Mouse (Mus musculus): ENCODE results near the gene Svbp. TPM values are rescaled to one million over a fixed set of nuclear protein-coding genes. Genes with fewer than 3 reads are reported as not detected.
A peak's percentile ranks its signal among the peaks of the same experiment; 100 is the strongest.

The Svbp gene
- polyA plus RNA-seq, 1 experiment, result not detected

- TF ChIP-seq CTCF (IDR thresholded peaks at IDR 0.05; ENCODE audit: insufficient read depth, low read depth, low read length) (no peak), POLR2A (IDR thresholded peaks at IDR 0.05; ENCODE audit: insufficient read depth, low read depth, low read length) (no peak)
- H3K27ac ChIP-seq (ENCODE audit: insufficient read depth, low read depth, low read length), result no peak overlapping the region
- 87% methylated on average over 4 of the region's 4 CpGs for WGBS
- H3K4me1 ChIP-seq (ENCODE audit: control insufficient read depth, insufficient read depth, low read length), result 0 out of 2 replicates have a peak, but pooled peaks cover 4% of the 10 kb centered on the region
- no peak overlapping the region for H3K4me3 ChIP-seq (ENCODE audit: insufficient read depth, low read depth, low read length)
Observed at GRCm38 (mm10) chr4:119185771-119186170, 9.3 kb upstream of the Svbp start.

- no peak overlapping the region for H3K4me3 ChIP-seq (ENCODE audit: insufficient read depth, low read depth, low read length)
- H3K4me1 ChIP-seq (ENCODE audit: control insufficient read depth, insufficient read depth, low read length), result 0 out of 2 replicates have a peak, but pooled peaks cover 4% of the 10 kb centered on the region
- 53% methylated on average over 11 of the region's 11 CpGs for WGBS
- TF ChIP-seq POLR2A (IDR thresholded peaks at IDR 0.05; ENCODE audit: insufficient read depth, low read depth, low read length) (no peak), CTCF (IDR thresholded peaks at IDR 0.05; ENCODE audit: insufficient read depth, low read depth, low read length) (no peak)
- H3K27ac ChIP-seq (ENCODE audit: insufficient read depth, low read depth, low read length), result no peak overlapping the region
Observed at GRCm38 (mm10) chr4:119188060-119188785, 6.9 kb upstream of the Svbp start.

GRCm38 (mm10) chr4:119189392-119189791 is 5.7 kb upstream of the Svbp start:
- WGBS, result 74% methylated on average over 6 of the region's 6 CpGs
- no peak overlapping the region for H3K27ac ChIP-seq (ENCODE audit: insufficient read depth, low read depth, low read length)
- TF ChIP-seq POLR2A (IDR thresholded peaks at IDR 0.05; ENCODE audit: insufficient read depth, low read depth, low read length) (no peak), CTCF (IDR thresholded peaks at IDR 0.05; ENCODE audit: insufficient read depth, low read depth, low read length) (no peak)
- H3K4me1 ChIP-seq (ENCODE audit: control insufficient read depth, insufficient read depth, low read length), result no peaks in the 10 kb centered on the region
- H3K4me3 ChIP-seq (ENCODE audit: insufficient read depth, low read depth, low read length), result no peak overlapping the region

GRCm38 (mm10) chr4:119189864-119190263 is 5.2 kb upstream of the Svbp start, which contains the start of gene Ermap:
Gene Ermap, minus strand, starts transcription at chr4:119190011.
- Histone ChIP-seq H3K4me3 (ENCODE audit: insufficient read depth, low read depth, low read length) (no peak within 1 kb of the TSS), H3K27ac (ENCODE audit: insufficient read depth, low read depth, low read length) (no peak within 1 kb of the TSS), H3K4me1 (ENCODE audit: control insufficient read depth, insufficient read depth, low read length) (no peaks in the 10 kb centered on the region)
- no peak for TF ChIP-seq POLR2A (IDR thresholded peaks at IDR 0.05; ENCODE audit: insufficient read depth, low read depth, low read length)
- TF ChIP-seq CTCF (IDR thresholded peaks at IDR 0.05; ENCODE audit: insufficient read depth, low read depth, low read length), result no peak
- WGBS, result 81% methylated on average over 6 of the region's 6 CpGs

GRCm38 (mm10) chr4:119190618-119191017 is 4.5 kb upstream of the Svbp start:
- 88% methylated on average over 8 of the region's 8 CpGs for WGBS
- Histone ChIP-seq H3K4me1 (ENCODE audit: control insufficient read depth, insufficient read depth, low read length) (0 out of 2 replicates have a peak, but pooled peaks cover 2% of the 10 kb centered on the region), H3K27ac (ENCODE audit: insufficient read depth, low read depth, low read length) (no peak overlapping the region), H3K4me3 (ENCODE audit: insufficient read depth, low read depth, low read length) (no peak overlapping the region)
- no peak for TF ChIP-seq POLR2A (IDR thresholded peaks at IDR 0.05; ENCODE audit: insufficient read depth, low read depth, low read length)
- TF ChIP-seq CTCF (IDR thresholded peaks at IDR 0.05; ENCODE audit: insufficient read depth, low read depth, low read length), result no peak

DNA sequence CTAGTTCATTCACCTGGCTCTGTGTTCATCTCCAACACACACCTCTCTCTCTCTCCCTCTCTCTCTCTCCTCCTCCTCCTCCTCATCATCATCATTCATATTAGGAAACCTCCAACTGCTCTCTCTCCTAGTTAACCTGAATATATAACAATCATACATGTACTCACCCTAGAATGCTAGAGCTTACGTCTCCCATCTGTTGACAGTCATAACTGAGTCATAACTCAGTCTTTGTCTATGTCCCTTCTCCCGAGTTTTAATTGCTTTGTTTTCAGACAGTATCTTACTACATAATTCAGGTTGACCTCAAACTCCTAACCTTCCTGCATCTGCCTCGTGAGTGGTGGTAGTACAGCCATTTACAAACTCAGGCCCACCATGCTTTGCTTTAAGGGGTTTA is 3.8 kb upstream of the Svbp start:
- Histone ChIP-seq H3K27ac (ENCODE audit: insufficient read depth, low read depth, low read length) (no peak overlapping the region), H3K4me3 (ENCODE audit: insufficient read depth, low read depth, low read length) (no peak overlapping the region), H3K4me1 (ENCODE audit: control insufficient read depth, insufficient read depth, low read length) (peaks cover 6% of the 10 kb centered on the region; the same call in 1 of the 2 replicates)
- 83% methylated on average over 3 of the region's 3 CpGs for WGBS
- no peak for TF ChIP-seq POLR2A (IDR thresholded peaks at IDR 0.05; ENCODE audit: insufficient read depth, low read depth, low read length)
- no peak for TF ChIP-seq CTCF (IDR thresholded peaks at IDR 0.05; ENCODE audit: insufficient read depth, low read depth, low read length)

GRCm38 (mm10) chr4:119192757-119193156 is 2.3 kb upstream of the Svbp start:
- 93% methylated on average over 4 of the region's 4 CpGs for WGBS
- peaks cover 8% of the 10 kb centered on the region; the same call in 1 of the 2 replicates for H3K4me1 ChIP-seq (ENCODE audit: control insufficient read depth, insufficient read depth, low read length)
- no peak overlapping the region for H3K4me3 ChIP-seq (ENCODE audit: insufficient read depth, low read depth, low read length)
- TF ChIP-seq CTCF (IDR thresholded peaks at IDR 0.05; ENCODE audit: insufficient read depth, low read depth, low read length) (no peak), POLR2A (IDR thresholded peaks at IDR 0.05; ENCODE audit: insufficient read depth, low read depth, low read length) (no peak)
- H3K27ac ChIP-seq (ENCODE audit: insufficient read depth, low read depth, low read length), result no peak overlapping the region

GRCm38 (mm10) chr4:119195582-119196320 is 645 bp downstream of the Svbp start:
- WGBS, result 9% methylated on average over 17 of the region's 18 CpGs
- peak overlapping the region; percentile 67 for H3K4me3 ChIP-seq (ENCODE audit: insufficient read depth, low read depth, low read length)
- H3K27ac ChIP-seq (ENCODE audit: insufficient read depth, low read depth, low read length), result no peak overlapping the region
- no peak for TF ChIP-seq CTCF (IDR thresholded peaks at IDR 0.05; ENCODE audit: insufficient read depth, low read depth, low read length)
- H3K4me1 ChIP-seq (ENCODE audit: control insufficient read depth, insufficient read depth, low read length), result peaks cover 8% of the 10 kb centered on the region; the same call in 1 of the 2 replicates

GRCm38 (mm10) chr4:119198105-119198504 is 3.0 kb downstream of the Svbp start:
- peaks cover 8% of the 10 kb centered on the region; the same call in 1 of the 2 replicates for H3K4me1 ChIP-seq (ENCODE audit: control insufficient read depth, insufficient read depth, low read length)

More at GRCm38 (mm10) chr4:119198105-119198504, 3.0 kb downstream of the Svbp start:
- WGBS, result 88% methylated on average over 6 of the region's 6 CpGs
- TF ChIP-seq CTCF (IDR thresholded peaks at IDR 0.05; ENCODE audit: insufficient read depth, low read depth, low read length) (no peak), POLR2A (IDR thresholded peaks at IDR 0.05; ENCODE audit: insufficient read depth, low read depth, low read length) (no peak)
- H3K27ac ChIP-seq (ENCODE audit: insufficient read depth, low read depth, low read length), result no peak overlapping the region
- no peak overlapping the region for H3K4me3 ChIP-seq (ENCODE audit: insufficient read depth, low read depth, low read length)

Measured in olfactory bulb, adult 2 months (tissue).